Mouse (Mus musculus) E14TG2a.4 (cell line): ENCODE data around the gene Selplg.

Experiments used
- CTCF ChIP-seq: conservative IDR thresholded peaks from 2 replicates; pipeline ENCODE4 v1.5.1; 2014; ENCODE audit warnings: low read length
- NANOG ChIP-seq: IDR thresholded peaks from 2 replicates; pipeline ENCODE4 v1.6.1; 2014; ENCODE audit warnings: borderline replicate concordance, low read length, mixed read lengths
- POU5F1 ChIP-seq: IDR thresholded peaks from 2 replicates; pipeline ENCODE4 v1.6.1; 2014; ENCODE audit warnings: low read length, borderline replicate concordance

GRCm38 (mm10) chr5:113781254-113781653 lies 51.2 kb downstream of the Selplg start:
- TF ChIP-seq CTCF (no peak), NANOG (no peak), POU5F1 (no peak)
